Mouse (Mus musculus) small intestine, adult 2 months (tissue): ENCODE results near the gene App. TPM values are rescaled to one million over a fixed set of nuclear protein-coding genes. Genes with fewer than 3 reads are reported as not detected.

ENCODE experiments used
- H3K27ac ChIP-seq: fragments of 200-500 bp; 2 replicates; pipeline ENCODE4 v1.5.1; 2012; ENCODE audit warnings: low read depth, low read length, control low read depth, inconsistent platforms; ENCODE audit not compliant: insufficient read depth
- H3K27me3 ChIP-seq: fragments of 200-500 bp; 2 replicates; pipeline ENCODE4 v1.6.1; 2012; ENCODE audit warnings: mild to moderate bottlenecking, moderate library complexity, low read length, inconsistent platforms; ENCODE audit not compliant: control insufficient read depth, insufficient read depth
- H3K36me3 ChIP-seq: fragments of 200-500 bp; 2 replicates; pipeline ENCODE4 v1.6.1; 2012; ENCODE audit warnings: mild to moderate bottlenecking, low read length, control low read depth, inconsistent platforms; ENCODE audit not compliant: control insufficient read depth, insufficient read depth
- H3K4me1 ChIP-seq: fragments of 200-500 bp; 2 replicates; pipeline ENCODE4 v1.6.1; 2012; ENCODE audit warnings: low read length, inconsistent platforms, mixed read lengths; ENCODE audit not compliant: control insufficient read depth, insufficient read depth, insufficient read length
- H3K4me3 ChIP-seq: fragments of 200-500 bp; 2 replicates; pipeline ENCODE4 v1.5.1; 2012; ENCODE audit warnings: low read depth, mild to moderate bottlenecking, control low read depth, inconsistent platforms, low read length, moderate library complexity
- CTCF ChIP-seq: fragments of 200-500 bp; IDR thresholded peaks from 2 replicates; pipeline ENCODE4 v1.5.1; 2012; ENCODE audit warnings: low read depth, mild to moderate bottlenecking, control low read depth, inconsistent platforms, low read length, moderate library complexity, mixed read lengths; ENCODE audit not compliant: insufficient replicate concordance, insufficient read length; ENCODE audit errors: extremely low read depth
- POLR2A ChIP-seq: fragments of 200-500 bp; IDR thresholded peaks from 2 replicates; pipeline ENCODE4 v1.6.1; 2012; ENCODE audit warnings: low read depth, mild to moderate bottlenecking, control low read depth, inconsistent platforms, low read length, moderate library complexity
- WGBS: fragments of 180-500 bp; shearing (Covaris S2); methylation state at CpG from one replicate; pipeline ENCODE4 v1.1.7; 2018; 5-methylcytosine and 5-hydroxymethylcytosine counted together
- polyA plus RNA-seq: library from polyadenylated mRNA; depleted of rRNA; stranded (reverse); fragments of >200 nt; gene quantifications from 2 replicates; pipeline ENCODE4 v1.2.3, GENCODE M21; 2012

Gene App
- polyA plus RNA-seq, 1 experiment, result 387 TPM

DNA sequence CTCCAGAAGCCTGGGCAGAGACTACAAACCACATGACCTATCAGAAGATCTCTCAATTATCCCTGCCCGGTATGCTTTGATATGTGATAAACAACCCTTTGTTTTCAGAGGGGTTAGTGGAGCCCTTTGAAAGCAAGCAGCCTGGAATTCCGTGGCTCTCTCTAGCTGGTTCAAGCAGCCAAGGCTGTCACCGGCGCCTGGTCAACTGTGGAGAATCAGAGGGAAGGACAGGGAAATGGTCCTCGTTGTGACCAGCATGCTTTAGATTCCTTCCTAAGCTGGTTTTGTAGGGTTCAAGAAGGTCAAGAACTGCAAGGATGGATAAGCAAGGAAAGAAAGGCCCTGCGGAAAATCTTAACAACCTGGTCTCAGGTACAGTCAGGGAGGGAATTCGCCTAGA lies 21.9 kb downstream of the App start:
- WGBS, result 53% methylated on average over 7 of the region's 7 CpGs
- no peaks in the 10 kb centered on the region for H3K36me3 ChIP-seq

GRCm38 (mm10) chr16:85150902-85151301 lies 22.7 kb downstream of the App start:
- no peak overlapping the region for H3K27ac ChIP-seq
- TF ChIP-seq POLR2A (no peak), CTCF (no peak)
- no peaks in the 10 kb centered on the region for H3K27me3 ChIP-seq

More for the DNA sequence above, 21.9 kb downstream of the App start:
- no peak overlapping the region for H3K27ac ChIP-seq
- TF ChIP-seq CTCF, result no peak
- TF ChIP-seq POLR2A, result no peak
- no peaks in the 10 kb centered on the region for H3K27me3 ChIP-seq
- no peak overlapping the region for H3K4me3 ChIP-seq
- H3K4me1 ChIP-seq, result peaks cover 17% of the 10 kb centered on the region; the same call in 1 of the 2 replicates

GRCm38 (mm10) chr16:85149509-85149871 lies 24.1 kb downstream of the App start:
- no peak overlapping the region for H3K4me3 ChIP-seq
- no peak overlapping the region for H3K27ac ChIP-seq
- 73% methylated on average over 1 of the region's 1 CpGs for WGBS

More at GRCm38 (mm10) chr16:85150902-85151301, 22.7 kb downstream of the App start:
- Histone ChIP-seq H3K36me3 (no peaks in the 10 kb centered on the region), H3K4me1 (peaks cover 17% of the 10 kb centered on the region; the same call in 1 of the 2 replicates), H3K4me3 (no peak overlapping the region)
- WGBS, result 75% methylated on average over 9 of the region's 9 CpGs

GRCm38 (mm10) chr16:85148615-85149508 lies 24.7 kb downstream of the App start:
- TF ChIP-seq POLR2A, result no peak
- TF ChIP-seq CTCF, result no peak
- WGBS, result 27% methylated on average over 9 of the region's 9 CpGs
- Histone ChIP-seq H3K36me3 (no peaks in the 10 kb centered on the region), H3K4me3 (no peak overlapping the region), H3K27ac (peak overlapping the region; percentile 56), H3K4me1 (peaks cover 24% of the 10 kb centered on the region; the same call in 1 of the 2 replicates), H3K27me3 (no peaks in the 10 kb centered on the region)

More at GRCm38 (mm10) chr16:85149509-85149871, 24.1 kb downstream of the App start:
- no peak for TF ChIP-seq CTCF
- TF ChIP-seq POLR2A, result no peak
- Histone ChIP-seq H3K36me3 (no peaks in the 10 kb centered on the region), H3K4me1 (peaks cover 24% of the 10 kb centered on the region; the same call in 1 of the 2 replicates), H3K27me3 (no peaks in the 10 kb centered on the region)

GRCm38 (mm10) chr16:85147440-85147839 lies 26.1 kb downstream of the App start:
- Histone ChIP-seq H3K27me3 (no peaks in the 10 kb centered on the region), H3K4me3 (no peak overlapping the region), H3K27ac (no peak overlapping the region), H3K4me1 (peaks cover 26% of the 10 kb centered on the region; the same call in 1 of the 2 replicates), H3K36me3 (no peaks in the 10 kb centered on the region)
- TF ChIP-seq CTCF (no peak), POLR2A (no peak)
- 72% methylated on average over 4 of the region's 4 CpGs for WGBS

- Histone ChIP-seq H3K4me1 (peaks cover 24% of the 10 kb centered on the region; the same call in 1 of the 2 replicates), H3K36me3 (no peaks in the 10 kb centered on the region), H3K4me3 (no peak overlapping the region), H3K27ac (no peak overlapping the region), H3K27me3 (no peaks in the 10 kb centered on the region)
- no peak for TF ChIP-seq CTCF
- no peak for TF ChIP-seq POLR2A
- WGBS, result 95% methylated on average over 11 of the region's 11 CpGs
Measured at GRCm38 (mm10) chr16:85145771-85146178, 27.8 kb downstream of the App start.

GRCm38 (mm10) chr16:85145369-85145768 lies 28.2 kb downstream of the App start:
- Histone ChIP-seq H3K27me3 (no peaks in the 10 kb centered on the region), H3K36me3 (no peaks in the 10 kb centered on the region), H3K27ac (peak overlapping the region; percentile 83), H3K4me3 (no peak overlapping the region), H3K4me1 (peaks cover 24% of the 10 kb centered on the region; the same call in 1 of the 2 replicates)
- 90% methylated on average over 11 of the region's 11 CpGs for WGBS
- TF ChIP-seq POLR2A (no peak), CTCF (no peak)
